Mouse (Mus musculus) thymus, adult 2 months (tissue): ENCODE measurements around the gene Nfkb1.

Experiments
- CTCF ChIP-seq: fragments of 200-500 bp; IDR thresholded peaks from 2 replicates; pipeline ENCODE4 v1.5.1; 2012; ENCODE audit warnings: mild to moderate bottlenecking, control low read depth, low read length, moderate library complexity, borderline replicate concordance; ENCODE audit not compliant: control insufficient read depth, poor library complexity, insufficient read depth; ENCODE audit errors: extremely low read depth
- POLR2A ChIP-seq: fragments of 200-500 bp; IDR thresholded peaks from 2 replicates; pipeline ENCODE4 v1.6.1; 2012; ENCODE audit warnings: mild to moderate bottlenecking, low read length, control low read depth, moderate library complexity; ENCODE audit not compliant: control insufficient read depth, poor library complexity, insufficient read depth; ENCODE audit errors: extremely low read depth

GRCm38 (mm10) chr3:135628706-135629169 lies 62.6 kb downstream of the Nfkb1 start:
- no peak for TF ChIP-seq CTCF
- no peak for TF ChIP-seq POLR2A
